Mouse (Mus musculus) hindbrain, embryonic 16.5 days (tissue): ENCODE data around the gene Them7. TPM values are rescaled to one million over a fixed set of nuclear protein-coding genes. Genes with fewer than 3 reads are reported as not detected.

ENCODE experiments used
- ATAC-seq: fragments of 200-750 bp; cut with Nextera tagmentation; 2 replicates; pipeline ENCODE4 v1.8.0; 2017; ENCODE audit warnings: moderate TSS enrichment, moderate library complexity
- H3K27ac ChIP-seq: fragments of 300-500 bp; sonication (generic); 2 replicates; pipeline ENCODE4 v1.5.1; 2014; ENCODE audit warnings: low read depth, mild to moderate bottlenecking, control low read depth, low read length, moderate library complexity
- H3K27me3 ChIP-seq: fragments of 300-500 bp; sonication (generic); replicated peaks from 2 replicates; pipeline ENCODE4 v1.6.1; 2014; ENCODE audit warnings: low read length; ENCODE audit not compliant: control insufficient read depth, insufficient read depth
- H3K36me3 ChIP-seq: fragments of 300-500 bp; sonication (generic); 2 replicates; pipeline ENCODE4 v1.6.1; 2014; ENCODE audit warnings: mild to moderate bottlenecking, low read length, moderate library complexity, mixed read lengths; ENCODE audit not compliant: control insufficient read depth, insufficient read depth
- H3K4me1 ChIP-seq: fragments of 300-500 bp; sonication (generic); 2 replicates; pipeline ENCODE4 v1.6.1; 2014; ENCODE audit warnings: low read depth, low read length; ENCODE audit not compliant: control insufficient read depth, insufficient read depth
- H3K4me2 ChIP-seq: fragments of 300-500 bp; sonication (generic); 2 replicates; pipeline ENCODE4 v1.6.1; 2014; ENCODE audit warnings: mild to moderate bottlenecking, low read length, control low read depth, moderate library complexity
- H3K4me3 ChIP-seq: fragments of 300-500 bp; sonication (generic); 2 replicates; pipeline ENCODE4 v1.5.1; 2014; ENCODE audit warnings: mild to moderate bottlenecking, low read length, control low read depth, moderate library complexity
- H3K9ac ChIP-seq: fragments of 300-500 bp; sonication (generic); 2 replicates; pipeline ENCODE4 v1.6.1; 2014; ENCODE audit warnings: low read depth, mild to moderate bottlenecking, control low read depth, low read length, moderate library complexity
- H3K9me3 ChIP-seq: fragments of 300-500 bp; sonication (generic); 2 replicates; pipeline ENCODE4 v1.6.1; 2014; ENCODE audit warnings: mild to moderate bottlenecking, low read length, moderate library complexity; ENCODE audit not compliant: control insufficient read depth
- WGBS: fragments of 180-500 bp; shearing (Covaris S2); extraction: QIAGEN DNeasy Blood & Tissue Kit; methylation state at CpG from one replicate; pipeline ENCODE4 v1.1.7; 2014; 5-methylcytosine and 5-hydroxymethylcytosine counted together
- polyA plus RNA-seq: library from polyadenylated mRNA; unstranded; fragments of >200 nt; fragmentation: Nextera tagmentation; extraction: Ambion mirVana; gene quantifications from 2 replicates; pipeline ENCODE4 v1.2.1, GENCODE M21; 2015

Gene Them7
- 0.10 and 0.15 TPM in 2 replicates for polyA plus RNA-seq

GRCm38 (mm10) chr2:105224134-105224986 lies at the start of gene Them7:
Gene Them7 (plus strand): TSS chr2:105224320.
- peaks cover 2% of the 10 kb centered on the region; the same call in 1 of the 2 replicates for H3K27me3 ChIP-seq
- H3K4me2 ChIP-seq, result peak within 1 kb of the TSS; percentile 65
- WGBS, result 3% methylated on average over 38 of the region's 38 CpGs
- H3K9me3 ChIP-seq, result no peaks in the 10 kb centered on the region
- peaks cover 6% of the 10 kb centered on the region; the same call in 1 of the 2 replicates for H3K4me1 ChIP-seq
- no peak; the same call in 1 of the 2 replicates for ATAC-seq
- H3K27ac ChIP-seq, result no peak within 1 kb of the TSS
- H3K9ac ChIP-seq, result peak within 1 kb of the TSS; percentile 50
- no peaks in the 10 kb centered on the region for H3K36me3 ChIP-seq
- peak within 1 kb of the TSS; percentile 39 for H3K4me3 ChIP-seq

GRCm38 (mm10) chr2:105178871-105179270 lies 45.2 kb upstream of the Them7 start:
- Histone ChIP-seq H3K9ac (no peak overlapping the region), H3K9me3 (peaks cover 3% of the 10 kb centered on the region; the same call in 1 of the 2 replicates), H3K27me3 (no peaks in the 10 kb centered on the region), H3K4me2 (no peak overlapping the region), H3K4me1 (no peaks in the 10 kb centered on the region), H3K36me3 (no peaks in the 10 kb centered on the region), H3K4me3 (no peak overlapping the region), H3K27ac (no peak overlapping the region)
- 89% methylated on average over 12 of the region's 12 CpGs for WGBS
- no peak for ATAC-seq

- no peak for ATAC-seq
- 32% methylated on average over 6 of the region's 6 CpGs for WGBS
- no peaks in the 10 kb centered on the region for H3K27me3 ChIP-seq
- H3K9me3 ChIP-seq, result no peaks in the 10 kb centered on the region
- H3K4me2 ChIP-seq, result no peak overlapping the region
- no peak overlapping the region for H3K27ac ChIP-seq
- no peaks in the 10 kb centered on the region for H3K36me3 ChIP-seq
- no peak overlapping the region for H3K4me3 ChIP-seq
- no peaks in the 10 kb centered on the region for H3K4me1 ChIP-seq
- no peak overlapping the region for H3K9ac ChIP-seq
Measured at GRCm38 (mm10) chr2:105182501-105182900, 41.6 kb upstream of the Them7 start.

- WGBS, result 94% methylated on average over 3 of the region's 3 CpGs
- no peak overlapping the region for H3K27ac ChIP-seq
- no peaks in the 10 kb centered on the region for H3K4me1 ChIP-seq
- no peak overlapping the region for H3K9ac ChIP-seq
- H3K27me3 ChIP-seq, result no peaks in the 10 kb centered on the region
- H3K4me2 ChIP-seq, result no peak overlapping the region
- no peaks in the 10 kb centered on the region for H3K36me3 ChIP-seq
- ATAC-seq, result no peak
- H3K9me3 ChIP-seq, result no peaks in the 10 kb centered on the region
- H3K4me3 ChIP-seq, result no peak overlapping the region
Measured at GRCm38 (mm10) chr2:105185140-105185539, 39.0 kb upstream of the Them7 start.

- 79% methylated on average over 13 of the region's 13 CpGs for WGBS
Measured at GRCm38 (mm10) chr2:105185768-105186529, 38.2 kb upstream of the Them7 start.

GRCm38 (mm10) chr2:105186591-105186990 lies 37.5 kb upstream of the Them7 start:
- Histone ChIP-seq H3K27me3 (no peaks in the 10 kb centered on the region), H3K9ac (no peak overlapping the region)
- 83% methylated on average over 5 of the region's 5 CpGs for WGBS

More at GRCm38 (mm10) chr2:105185768-105186529, 38.2 kb upstream of the Them7 start:
- Histone ChIP-seq H3K27me3 (no peaks in the 10 kb centered on the region), H3K4me3 (no peak overlapping the region), H3K36me3 (no peaks in the 10 kb centered on the region), H3K4me2 (no peak overlapping the region), H3K27ac (no peak overlapping the region), H3K9me3 (no peaks in the 10 kb centered on the region), H3K9ac (no peak overlapping the region), H3K4me1 (no peaks in the 10 kb centered on the region)
- no peak for ATAC-seq

GRCm38 (mm10) chr2:105188182-105188581 lies 35.9 kb upstream of the Them7 start:
- no peak for ATAC-seq
- Histone ChIP-seq H3K9ac (no peak overlapping the region), H3K27ac (no peak overlapping the region), H3K27me3 (no peaks in the 10 kb centered on the region), H3K4me2 (no peak overlapping the region), H3K36me3 (no peaks in the 10 kb centered on the region), H3K4me3 (no peak overlapping the region), H3K4me1 (no peaks in the 10 kb centered on the region), H3K9me3 (no peaks in the 10 kb centered on the region)
- 78% methylated on average over 10 of the region's 10 CpGs for WGBS

More at GRCm38 (mm10) chr2:105186591-105186990, 37.5 kb upstream of the Them7 start:
- Histone ChIP-seq H3K9me3 (no peaks in the 10 kb centered on the region), H3K4me3 (no peak overlapping the region), H3K4me2 (no peak overlapping the region), H3K36me3 (no peaks in the 10 kb centered on the region), H3K27ac (no peak overlapping the region), H3K4me1 (no peaks in the 10 kb centered on the region)
- ATAC-seq, result no peak

- H3K9ac ChIP-seq, result no peak overlapping the region
- no peak overlapping the region for H3K27ac ChIP-seq
- no peaks in the 10 kb centered on the region for H3K9me3 ChIP-seq
- H3K4me3 ChIP-seq, result no peak overlapping the region
- no peaks in the 10 kb centered on the region for H3K27me3 ChIP-seq
- H3K4me1 ChIP-seq, result no peaks in the 10 kb centered on the region
- ATAC-seq, result no peak
- H3K36me3 ChIP-seq, result no peaks in the 10 kb centered on the region
- 32% methylated on average over 5 of the region's 5 CpGs for WGBS
- no peak overlapping the region for H3K4me2 ChIP-seq
Measured at GRCm38 (mm10) chr2:105189352-105189751, 34.8 kb upstream of the Them7 start.

GRCm38 (mm10) chr2:105200152-105200551 lies 24.0 kb upstream of the Them7 start:
- Histone ChIP-seq H3K27me3 (no peaks in the 10 kb centered on the region), H3K27ac (no peak overlapping the region), H3K4me1 (no peaks in the 10 kb centered on the region), H3K4me3 (no peak overlapping the region), H3K9me3 (no peaks in the 10 kb centered on the region), H3K36me3 (no peaks in the 10 kb centered on the region), H3K4me2 (no peak overlapping the region), H3K9ac (no peak overlapping the region)
- ATAC-seq, result no peak
- 55% methylated on average over 8 of the region's 8 CpGs for WGBS
